Mouse (Mus musculus) kidney, adult 8-10 months (tissue): Measurements from ENCODE around the gene Rxfp2.

Experiments used
- DNase-seq, 2 experiments: peaks; one replicate each; pipeline ENCODE4 v3.0.0; 2022

The Rxfp2 gene

DNA sequence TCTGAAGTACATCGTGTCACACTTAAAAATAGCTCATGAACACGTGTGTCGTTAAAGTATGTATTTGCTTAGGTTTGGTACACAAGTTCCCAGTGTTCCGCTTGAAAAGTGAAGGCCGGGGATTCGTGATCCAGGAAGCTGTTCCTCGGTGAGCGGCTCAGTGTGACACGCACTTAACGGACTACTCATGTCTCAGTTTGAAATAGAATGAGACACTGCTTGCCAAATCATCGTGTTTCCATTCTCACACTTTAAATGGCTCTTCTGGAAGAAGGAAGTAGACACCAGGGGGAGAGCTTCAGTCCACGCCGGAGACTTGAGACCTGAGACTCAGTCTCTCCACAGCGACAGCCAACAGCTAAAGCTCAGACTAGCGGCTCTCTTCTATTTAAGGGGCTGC is 28.0 kb downstream of the Rxfp2 start:
- DNase-seq: no peak

DNA sequence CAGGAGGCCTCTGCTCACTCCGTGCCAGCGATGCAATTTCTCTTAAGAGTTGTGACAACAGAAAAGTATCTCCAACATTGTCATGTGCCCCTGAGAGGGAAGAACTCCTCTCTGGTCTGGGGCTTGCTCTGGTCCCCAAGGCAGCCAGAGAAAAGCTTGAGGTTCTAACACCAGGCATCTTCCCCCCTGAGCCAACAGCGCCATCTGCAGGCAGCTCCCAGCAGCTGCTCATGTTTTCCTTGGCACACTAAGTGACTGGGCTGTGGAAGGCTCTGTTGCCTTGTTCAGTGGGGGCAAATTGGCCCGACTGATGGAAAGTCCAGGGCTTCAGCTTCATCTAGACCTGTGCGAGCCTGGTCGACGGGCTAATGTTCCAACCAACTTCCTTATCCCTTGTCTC is 31.5 kb downstream of the Rxfp2 start:
- DNase-seq: no peak

DNA sequence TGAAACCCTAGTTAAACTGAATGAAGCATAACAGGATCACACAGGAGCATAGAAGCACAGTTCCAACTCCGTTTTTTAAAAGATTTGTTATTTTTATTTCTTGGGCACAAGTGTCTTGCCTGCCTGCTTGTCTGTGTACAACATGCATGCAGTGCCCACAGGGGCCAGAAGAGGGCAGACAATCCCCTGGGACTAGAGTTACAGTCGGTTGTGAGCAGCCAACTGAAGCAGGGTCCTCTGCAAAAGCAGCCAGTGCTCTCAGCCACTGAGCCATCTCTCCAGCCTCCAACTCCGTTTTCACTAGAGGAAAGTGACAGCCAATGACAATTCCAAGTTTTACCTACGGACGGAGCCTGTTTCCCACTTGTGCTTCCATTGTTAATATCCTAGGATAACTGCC is 33.4 kb downstream of the Rxfp2 start:
- DNase-seq: peak in 1 of 2 experiments; percentile 44

DNA sequence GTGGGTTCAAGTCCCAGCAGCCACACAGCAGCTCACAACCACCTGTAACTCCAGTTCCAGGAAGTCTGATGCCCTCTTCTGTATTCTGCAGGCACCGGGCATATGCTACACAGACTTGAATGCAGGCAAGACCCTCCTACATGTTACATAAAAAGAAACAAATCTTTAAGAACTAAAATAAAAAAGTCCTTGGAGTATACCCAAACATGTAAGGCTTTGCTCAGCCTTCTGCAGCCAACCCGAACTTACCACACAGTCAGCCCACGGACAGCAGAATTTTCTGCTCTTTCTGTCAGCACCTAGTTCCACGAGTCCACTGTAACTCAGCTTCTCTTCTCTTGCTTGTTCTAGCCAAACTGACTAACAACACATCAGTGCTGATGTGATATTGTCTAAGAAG is 34.8 kb downstream of the Rxfp2 start:
- no peak for DNase-seq

DNA sequence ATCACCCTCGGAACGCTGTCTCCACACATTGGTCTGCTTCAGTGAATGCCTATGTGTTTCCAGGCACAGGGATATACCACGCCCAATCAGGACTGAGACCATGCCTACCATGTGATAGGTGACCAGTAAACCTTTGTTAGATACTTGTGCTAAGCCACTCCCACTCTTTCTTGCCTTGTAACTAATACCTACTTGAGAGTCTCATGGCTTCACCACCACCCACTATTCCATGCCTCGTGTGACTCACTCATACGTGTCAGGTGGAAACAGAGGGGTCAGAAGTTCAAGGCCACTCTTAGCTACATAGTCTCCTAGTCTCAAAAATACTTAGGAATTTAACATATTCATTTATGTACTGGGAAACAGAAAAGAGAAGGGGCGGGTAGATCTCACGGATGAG is 35.5 kb downstream of the Rxfp2 start:
- DNase-seq: no peak

DNA sequence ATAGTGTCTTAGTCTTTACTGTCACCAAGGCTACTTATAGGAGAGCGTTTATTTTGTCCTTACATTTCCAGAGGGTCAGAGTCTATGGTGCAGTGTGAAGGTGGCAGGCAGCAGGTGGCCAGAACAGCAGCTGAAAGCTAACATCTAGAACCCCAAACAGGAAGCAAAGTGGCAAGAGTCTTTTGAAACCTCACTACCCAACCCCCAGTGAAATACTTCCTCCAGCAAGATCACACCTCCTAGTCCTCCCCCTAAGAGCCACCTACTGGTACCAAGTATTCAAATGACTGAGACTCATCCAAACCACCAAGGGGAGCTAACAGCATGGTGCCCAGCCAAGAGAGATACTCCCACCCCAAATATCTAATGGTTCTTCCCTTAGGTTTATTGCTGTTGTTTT is 36.8 kb downstream of the Rxfp2 start:
- no peak for DNase-seq

DNA sequence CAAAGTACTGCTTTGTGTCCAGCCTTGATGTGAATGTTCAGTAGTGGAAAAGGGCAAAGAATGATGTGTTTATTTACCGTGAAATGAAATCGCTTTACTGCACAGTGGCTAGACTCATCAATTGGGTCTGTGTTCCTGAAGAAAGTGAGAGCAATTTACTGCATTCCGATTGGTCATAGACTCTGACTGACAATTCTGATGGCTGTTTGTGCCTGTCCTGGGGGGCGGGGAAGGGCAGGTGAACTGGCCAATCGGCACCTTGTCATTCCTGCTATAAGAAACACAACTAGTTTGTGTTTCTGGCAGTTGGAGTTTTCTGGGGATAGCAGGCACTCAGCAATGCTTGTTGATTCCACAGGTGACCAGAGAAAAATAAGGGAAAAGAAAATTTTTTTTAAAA is 37.6 kb downstream of the Rxfp2 start:
- no peak for DNase-seq

DNA sequence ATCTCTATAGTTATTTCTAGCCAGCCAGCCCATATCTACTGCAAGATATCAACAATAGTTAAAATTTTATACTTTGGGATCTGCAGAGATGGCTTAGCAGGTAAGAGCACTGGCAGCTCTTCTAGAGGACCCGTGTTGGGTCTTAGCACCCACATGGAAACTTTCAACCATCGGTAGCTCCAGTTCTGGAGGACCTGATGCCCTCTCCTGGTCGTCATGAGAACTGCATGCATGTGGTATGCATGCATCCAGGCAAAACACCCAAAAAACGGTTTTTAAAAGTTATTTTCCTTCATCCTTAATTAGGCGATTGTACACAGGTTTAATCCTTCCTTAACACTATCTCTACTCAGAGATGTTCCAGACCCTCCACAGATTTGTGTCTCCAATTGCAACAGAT is 40.4 kb downstream of the Rxfp2 start:
- no peak for DNase-seq

DNA sequence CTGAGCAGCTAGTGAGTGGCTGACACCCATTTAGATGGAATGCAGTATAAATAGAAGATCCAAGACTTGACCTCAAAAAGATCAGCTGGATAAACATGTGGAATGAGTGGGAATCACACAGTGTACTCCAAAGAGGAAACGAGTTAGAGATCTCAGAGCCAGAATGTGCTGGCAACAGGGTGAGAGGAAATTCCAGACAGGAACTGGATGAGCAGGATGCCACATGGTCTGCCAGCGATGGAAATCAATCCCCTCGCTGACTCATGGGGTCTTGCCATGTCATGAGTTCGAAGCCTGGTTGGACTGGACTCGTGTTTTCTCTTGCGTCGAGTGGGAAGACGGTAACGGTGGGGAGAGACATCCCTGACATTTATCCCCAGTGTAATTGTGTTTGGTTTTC is 41.0 kb downstream of the Rxfp2 start:
- DNase-seq: no peak

DNA sequence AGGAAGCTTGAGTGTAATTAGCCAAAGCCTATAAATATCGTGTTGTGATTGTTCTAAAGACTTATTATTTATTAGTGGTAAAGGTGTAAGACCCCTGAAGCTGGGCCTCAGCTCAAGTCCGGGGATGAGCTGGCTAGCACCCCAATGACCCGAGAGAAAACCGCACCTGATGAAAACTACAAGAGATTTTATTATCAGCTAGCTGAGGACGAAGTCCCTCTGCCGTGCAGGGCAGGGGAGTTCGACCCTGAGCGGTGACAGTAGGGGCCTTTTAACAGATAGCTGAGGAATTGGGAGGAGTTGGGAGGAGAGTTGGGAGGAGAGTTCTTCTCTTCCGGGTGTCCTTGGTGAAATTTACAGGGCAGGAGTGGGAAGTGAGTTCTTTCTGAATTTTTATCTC is 42.6 kb downstream of the Rxfp2 start:
- DNase-seq: no peak

DNA sequence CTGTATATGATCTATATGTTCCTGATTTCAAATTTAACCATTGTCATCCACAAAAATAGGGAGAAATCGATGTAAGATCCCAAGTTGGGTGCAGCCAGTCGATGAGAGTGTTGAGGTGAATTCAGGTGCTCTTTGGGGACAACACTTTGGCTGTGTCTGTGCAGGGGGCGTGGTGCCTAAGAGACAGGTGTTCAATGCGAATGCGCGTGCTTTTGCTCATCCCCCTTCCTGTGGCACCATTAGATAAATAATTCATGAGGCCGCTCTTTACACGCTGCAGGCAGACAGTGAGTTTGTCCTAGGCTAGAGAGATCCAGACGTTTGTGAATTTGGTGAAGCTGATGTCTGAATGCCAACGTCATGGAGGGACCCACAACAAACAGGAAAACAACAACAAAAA is 45.8 kb downstream of the Rxfp2 start:
- no peak for DNase-seq

DNA sequence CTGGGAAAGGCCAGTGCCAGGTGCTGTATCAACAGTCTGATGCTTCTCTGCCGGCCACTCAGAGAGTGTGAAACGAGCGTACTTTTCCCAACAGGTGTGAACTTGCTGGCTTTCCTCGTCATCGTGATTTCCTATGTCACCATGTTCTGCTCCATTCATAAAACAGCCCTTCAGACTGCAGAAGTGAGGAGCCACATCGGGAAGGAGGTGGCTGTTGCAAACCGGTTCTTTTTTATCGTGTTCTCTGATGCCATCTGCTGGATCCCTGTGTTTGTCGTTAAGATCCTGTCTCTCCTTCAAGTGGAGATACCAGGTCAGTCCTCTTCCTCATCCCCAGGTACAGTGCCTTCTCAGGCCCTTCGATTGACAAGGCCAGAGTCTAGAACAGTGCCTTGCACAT is 51.6 kb downstream of the Rxfp2 start:
- DNase-seq: no peak

DNA sequence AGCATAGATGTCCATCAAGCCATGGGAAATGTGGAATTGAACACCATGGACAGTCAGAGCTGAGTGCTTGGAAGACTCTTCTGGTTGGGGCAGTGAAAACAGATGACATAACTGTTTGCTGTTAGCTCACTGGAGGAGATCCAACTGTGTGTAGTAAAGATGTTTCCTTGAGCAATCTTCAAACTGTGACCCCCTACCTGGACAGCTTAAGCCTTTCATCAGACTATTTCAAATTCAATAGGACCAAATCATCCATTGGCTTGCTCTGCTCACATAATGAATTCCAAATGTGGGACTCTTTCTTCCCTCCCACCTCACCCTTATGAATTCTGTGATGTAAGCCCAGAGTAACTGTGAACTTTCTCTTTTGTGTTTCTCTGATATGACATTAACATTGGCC is 53.3 kb downstream of the Rxfp2 start:
- DNase-seq: no peak

DNA sequence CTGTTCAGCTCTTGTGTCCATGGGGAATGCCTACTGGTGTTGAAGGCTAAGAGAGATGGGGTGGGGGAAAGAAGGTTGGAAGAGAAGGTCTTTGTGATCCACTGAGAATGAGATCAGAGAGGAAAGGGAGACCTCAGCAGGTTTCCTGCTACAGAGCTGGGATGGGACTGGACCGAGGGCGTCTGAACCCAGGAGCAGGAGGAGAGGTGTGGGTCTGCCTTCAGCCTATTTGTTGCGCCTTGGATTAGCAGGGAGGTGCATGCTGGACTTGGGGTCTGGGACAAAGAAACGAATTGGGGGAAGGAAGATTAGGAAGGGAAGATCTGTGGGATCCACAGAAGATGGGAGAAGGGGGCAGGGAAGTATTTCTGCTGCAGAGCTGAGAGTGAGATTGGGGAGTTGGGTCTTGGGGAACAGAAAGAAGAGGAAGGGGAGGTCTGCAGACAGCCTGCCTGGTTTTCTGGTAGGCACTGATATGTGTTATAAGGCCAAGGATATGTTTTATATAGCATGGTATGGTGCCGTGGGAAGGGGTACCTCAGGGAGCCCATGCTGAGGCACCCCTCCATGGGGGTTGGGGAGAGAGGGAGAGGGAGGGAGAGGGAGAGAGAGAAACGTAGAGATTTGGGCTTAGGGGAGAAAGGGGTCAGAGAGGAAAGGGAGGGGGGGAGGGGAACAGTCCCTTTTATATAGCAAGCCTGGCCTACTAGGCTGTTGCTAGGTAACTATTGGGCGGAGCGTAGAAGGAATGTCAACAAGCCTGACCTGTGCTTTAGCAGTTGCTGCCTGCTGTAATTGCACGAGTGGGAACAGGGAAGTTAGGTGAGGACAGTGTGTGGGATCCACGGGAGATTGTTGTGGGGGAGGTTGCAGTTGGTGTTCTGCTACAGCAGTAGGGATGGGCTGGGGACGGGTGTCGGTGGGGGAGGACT is 61.7 kb downstream of the Rxfp2 start:
- DNase-seq: peak in 1 of 2 experiments; percentile 14

DNA sequence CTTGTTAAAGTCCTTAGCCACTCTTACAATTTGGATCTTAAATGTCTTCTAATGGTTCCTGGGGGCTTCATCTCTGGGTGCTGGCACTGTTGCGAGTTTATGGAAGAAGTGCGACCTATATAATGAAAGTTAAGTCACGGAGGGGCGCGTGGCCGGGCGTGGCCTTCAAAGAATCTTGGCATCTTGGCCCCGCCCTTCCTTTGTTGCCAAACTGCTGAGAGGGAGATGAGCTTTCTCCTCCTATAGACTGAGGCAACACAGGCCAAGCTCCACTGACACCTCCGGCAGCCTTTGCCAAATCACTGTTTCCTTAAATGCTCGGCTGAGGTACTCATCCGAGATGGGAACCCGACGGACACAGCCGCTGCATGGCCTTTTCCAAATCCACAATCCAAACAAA is 64.2 kb downstream of the Rxfp2 start:
- no peak for DNase-seq

DNA sequence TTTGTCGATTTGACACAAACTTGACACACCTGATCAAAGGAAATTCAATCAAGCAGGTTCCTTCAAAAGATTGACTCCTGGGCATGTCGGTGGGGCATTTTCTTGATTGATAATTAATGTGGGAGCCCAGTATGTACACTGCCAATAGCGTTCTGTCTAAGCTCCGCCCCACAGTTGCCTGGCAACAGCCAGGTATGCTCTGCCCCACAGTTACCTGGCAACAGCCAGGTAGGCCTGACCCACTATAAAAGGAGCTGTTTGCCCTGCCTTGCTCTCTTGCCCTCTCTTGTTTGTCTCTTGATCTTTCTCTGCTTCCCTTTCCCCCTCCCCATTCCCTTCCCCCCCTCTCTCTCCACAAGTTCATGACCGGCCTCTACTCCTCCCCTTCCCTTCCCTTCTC is 64.7 kb downstream of the Rxfp2 start:
- DNase-seq: no peak

DNA sequence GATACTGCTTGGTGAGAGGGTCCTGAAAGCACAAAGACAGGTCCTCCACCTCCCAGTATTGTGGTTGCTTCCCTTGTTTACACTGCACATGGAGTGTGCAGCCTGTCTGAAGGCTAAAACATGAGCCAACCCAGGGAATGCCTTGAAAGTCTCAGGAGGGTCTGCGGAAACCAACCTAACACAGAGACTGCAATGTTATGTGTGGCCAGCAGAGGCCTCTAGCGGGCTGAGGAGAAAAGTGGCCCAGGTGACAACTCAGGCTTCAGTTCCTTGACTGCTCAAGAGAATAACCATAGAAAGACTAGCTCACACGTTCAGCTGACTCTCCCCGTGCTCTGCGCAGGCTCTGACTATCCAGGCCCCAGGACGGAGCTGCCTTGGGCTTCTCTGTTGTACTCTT is 79.1 kb downstream of the Rxfp2 start:
- DNase-seq: peak; percentile 18 to 23

DNA sequence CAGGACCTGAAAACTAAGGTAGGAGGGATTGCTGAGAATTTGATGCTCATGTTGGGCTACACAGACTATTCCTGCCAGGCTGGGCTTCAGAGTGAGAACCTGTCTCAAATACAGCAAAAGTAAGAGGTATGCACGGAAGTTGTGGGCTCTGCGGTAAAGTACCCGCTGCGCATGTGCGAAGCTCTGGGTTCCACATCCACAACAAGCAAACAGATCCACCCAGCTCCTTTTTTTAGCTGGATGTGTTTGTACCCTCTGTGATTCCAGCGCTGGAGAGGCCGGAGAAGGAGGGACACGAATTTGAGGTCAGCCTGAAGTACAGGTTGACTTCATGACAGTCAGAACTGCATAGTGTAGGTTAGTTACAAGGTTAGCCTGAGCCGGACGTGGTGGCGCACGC is 80.3 kb downstream of the Rxfp2 start:
- DNase-seq: no peak

DNA sequence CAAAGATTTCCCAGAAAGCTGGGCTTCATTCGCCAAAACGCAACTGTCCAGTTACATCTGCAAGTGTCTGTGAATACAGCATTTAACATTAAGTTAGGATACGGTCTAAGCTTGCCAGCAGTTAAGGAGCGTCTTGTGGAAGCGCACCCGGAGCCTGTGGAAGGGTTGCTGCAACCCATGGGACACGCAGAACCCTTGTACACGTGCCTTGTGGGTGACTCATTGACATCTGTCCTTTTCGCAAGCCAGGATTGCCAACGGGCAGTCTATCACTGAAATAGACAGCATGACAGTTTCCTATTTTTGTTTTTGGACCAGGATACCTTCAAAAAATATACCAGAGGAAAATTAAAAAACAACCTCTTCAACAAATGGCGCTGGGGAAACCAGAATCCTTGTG is 83.3 kb downstream of the Rxfp2 start:
- DNase-seq: no peak

DNA sequence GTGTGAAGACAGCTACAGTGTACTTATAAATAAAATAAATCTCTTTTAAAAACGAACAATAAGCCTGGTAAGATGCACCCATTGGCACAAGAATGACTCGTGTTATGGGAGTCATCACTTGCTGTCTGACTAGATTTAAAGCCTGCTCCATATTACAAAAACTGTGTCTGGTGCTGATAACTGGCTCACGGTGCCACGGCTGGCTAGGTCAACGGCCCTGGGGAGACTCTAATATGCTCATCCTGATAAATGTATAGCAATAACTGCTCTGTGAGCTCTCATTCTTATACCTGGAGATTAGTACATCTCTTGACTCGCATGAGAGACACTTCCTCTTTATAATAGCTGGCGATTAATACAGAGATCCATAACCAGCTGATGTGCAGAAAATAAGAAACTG is 87.9 kb downstream of the Rxfp2 start:
- no peak for DNase-seq

DNA sequence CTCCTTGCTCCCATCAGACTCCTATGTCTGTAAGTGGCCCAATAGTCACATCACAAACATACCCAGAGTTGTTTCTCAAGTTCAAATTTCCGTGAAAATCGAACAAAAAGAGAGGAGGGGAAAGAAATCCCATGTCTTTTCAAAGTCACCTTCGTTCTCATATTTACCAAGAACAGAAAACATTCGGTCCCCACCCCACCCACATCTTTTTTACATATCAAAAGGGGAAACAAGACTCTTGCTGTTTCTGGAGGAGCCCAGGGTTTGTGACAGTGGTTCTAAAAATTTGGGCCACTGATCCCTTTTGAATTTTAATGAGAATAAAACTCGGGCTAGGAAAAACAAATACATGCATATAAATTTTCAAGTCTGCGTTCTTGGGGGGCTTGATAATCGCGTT is 92.8 kb downstream of the Rxfp2 start:
- DNase-seq: no peak

DNA sequence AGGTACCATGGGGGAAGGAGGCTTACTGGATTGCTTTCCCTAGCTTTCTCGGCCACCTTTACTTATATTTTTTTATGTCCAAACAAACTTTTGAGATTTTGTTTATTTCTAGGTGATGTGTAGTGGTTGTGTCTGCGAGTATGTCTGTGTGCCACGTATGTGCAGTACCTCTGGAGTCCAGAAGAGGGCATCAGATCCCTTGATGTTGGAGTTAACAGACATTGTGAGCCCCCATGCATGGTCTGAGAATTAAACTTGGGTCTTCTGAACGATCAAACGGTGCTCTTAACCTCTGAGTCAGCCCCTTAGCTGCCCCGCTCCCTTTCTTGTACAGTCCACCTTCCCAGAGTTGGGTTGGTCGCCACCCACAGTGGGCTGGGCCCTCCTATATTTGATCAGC is 95.5 kb downstream of the Rxfp2 start:
- DNase-seq: no peak

DNA sequence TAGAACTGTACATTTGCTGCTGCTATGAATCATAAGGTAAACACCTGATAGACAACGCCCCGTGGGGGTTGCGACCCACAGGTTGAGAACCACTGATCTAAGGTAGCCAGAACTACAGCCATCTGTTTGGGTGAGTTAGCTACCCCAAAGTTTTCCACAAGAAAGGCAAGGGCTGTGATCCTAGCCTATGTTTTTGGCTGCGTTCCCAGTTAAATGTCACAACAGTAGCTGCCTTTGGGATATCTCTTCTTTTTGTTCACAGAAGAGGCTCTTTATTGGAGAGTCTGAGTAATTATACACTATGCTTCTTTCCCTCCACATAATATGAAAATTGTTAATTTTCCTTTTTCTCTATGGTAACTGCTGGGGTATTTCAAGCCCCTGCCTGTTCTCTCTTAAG is 96.3 kb downstream of the Rxfp2 start:
- DNase-seq: no peak

DNA sequence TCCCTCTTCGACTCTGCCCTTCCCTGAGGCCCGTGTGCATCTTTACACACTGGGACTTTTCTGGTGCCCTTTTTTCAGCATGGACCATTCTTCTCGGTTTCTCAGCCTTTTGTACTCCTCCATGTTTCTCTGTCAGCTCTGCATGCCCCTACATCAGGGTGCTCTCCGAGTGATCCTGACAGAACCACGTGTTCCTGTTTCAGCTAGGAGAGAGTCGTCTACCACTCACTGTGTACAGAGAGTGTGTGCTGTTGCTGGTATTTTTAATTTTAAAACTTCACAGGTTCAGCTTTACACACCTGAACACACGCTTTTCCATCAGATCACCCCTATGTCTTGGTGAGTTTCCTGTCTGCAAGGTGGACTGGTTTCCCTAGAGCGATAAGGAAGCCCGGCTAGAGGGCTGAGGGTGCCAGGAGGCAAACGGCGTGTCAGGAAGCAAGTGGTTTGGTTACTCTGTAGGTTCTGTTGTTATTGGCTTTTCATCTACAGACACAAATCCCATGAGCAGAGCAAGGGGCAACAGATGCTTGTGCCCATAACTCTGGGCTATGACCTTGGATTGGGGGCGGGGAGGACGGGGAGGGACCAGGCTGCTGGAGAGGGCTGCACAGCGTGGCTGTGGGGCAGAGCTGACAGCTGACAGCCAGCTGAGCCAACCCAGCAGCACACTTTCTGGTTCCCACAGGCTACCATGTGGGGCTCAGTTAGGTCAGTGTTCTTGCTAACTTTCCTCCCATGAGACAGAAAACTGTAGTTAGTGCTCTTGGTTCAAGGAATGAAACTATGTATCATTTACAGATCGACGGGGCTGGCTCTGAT is 97.0 kb downstream of the Rxfp2 start:
- DNase-seq: no peak
